Mouse (Mus musculus) hematopoietic stem cell, adult 5-6 weeks (primary cell): ENCODE data around the gene Stard13. TPM values are rescaled to one million over a fixed set of nuclear protein-coding genes. Genes with fewer than 3 reads are reported as not detected.

ENCODE experiments used
- ATAC-seq, 2 experiments: fragments of 125-278 bp in 1 of 2; replicated peaks in 1 of 2; 2 replicates each; pipeline ENCODE4 v1.8.0; 2016 to 2017; ENCODE audit warnings: inconsistent platforms in 2 of 2, mild to moderate bottlenecking in 2 of 2, moderate number of reproducible peaks in 2 of 2, low read depth in 1 of 2, moderate TSS enrichment in 1 of 2; ENCODE audit not compliant: low FRiP score in 2 of 2, poor library complexity in 2 of 2, severe bottlenecking in 2 of 2, insufficient read depth in 1 of 2, low TSS enrichment in 1 of 2
- total RNA-seq: library from RNA; stranded (forward); fragments of 172-1452, 232-1000 nt; gene quantifications from 2 replicates; pipeline ENCODE4 v1.2.3, GENCODE M21; 2017

Gene Stard13
- total RNA-seq, 1 experiment from 2014 or later: 0.30 TPM

- no peak for ATAC-seq
Observed at GRCm38 (mm10) chr5:151133744-151134143, 99.9 kb downstream of the Stard13 start.

GRCm38 (mm10) chr5:151129762-151130161 is 103.9 kb downstream of the Stard13 start:
- no peak for ATAC-seq

DNA sequence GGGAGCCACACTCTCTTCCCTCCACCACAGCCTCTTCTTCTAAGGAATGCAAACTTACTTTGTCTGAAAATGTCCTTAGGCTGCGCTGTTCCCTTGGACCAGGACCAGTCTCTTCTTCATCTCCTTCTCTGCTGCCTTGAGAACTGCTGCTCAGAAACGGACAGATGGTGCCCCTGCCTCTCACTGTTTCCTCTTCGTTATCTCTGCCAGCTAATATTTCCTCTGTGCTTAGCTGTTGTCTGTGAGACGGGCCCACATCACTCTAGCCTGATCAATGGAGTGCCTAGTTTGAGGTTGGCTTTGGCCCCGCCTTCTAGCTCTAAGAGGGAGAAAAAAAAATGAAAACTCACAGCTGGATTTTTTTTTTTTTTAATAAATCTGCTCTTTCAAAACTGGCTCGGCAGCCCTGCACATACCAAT is 106.3 kb downstream of the Stard13 start:
- 0 out of 4 replicates have a peak, but pooled peaks of 1 of the 2 experiments have one; percentile 32 for ATAC-seq

- ATAC-seq: no peak
Observed at GRCm38 (mm10) chr5:151126608-151127005, 107.0 kb downstream of the Stard13 start.

- ATAC-seq: no peak
Observed at GRCm38 (mm10) chr5:151125985-151126607, 107.5 kb downstream of the Stard13 start.

DNA sequence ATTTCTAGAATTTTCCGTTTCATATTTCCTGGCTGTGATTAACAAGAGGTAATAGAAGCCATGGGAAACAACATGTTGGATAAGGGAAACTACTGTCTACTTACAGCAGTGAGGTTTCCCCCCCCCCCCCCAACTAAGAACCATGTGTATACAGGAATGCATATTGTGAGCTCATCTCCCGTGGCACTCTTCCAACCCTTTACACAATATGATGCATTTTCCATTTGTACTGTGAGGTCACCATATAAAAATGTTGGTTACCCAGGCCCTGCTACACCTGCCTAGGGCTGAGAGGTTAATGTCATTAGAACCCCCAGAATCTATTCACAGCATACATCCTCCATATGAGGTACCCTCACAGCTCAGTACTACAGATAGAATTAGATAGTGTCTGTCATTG is 115.8 kb downstream of the Stard13 start:
- no peak for ATAC-seq

GRCm38 (mm10) chr5:151116192-151116887 is 117.3 kb downstream of the Stard13 start:
- no peak for ATAC-seq

- no peak for ATAC-seq
Observed at GRCm38 (mm10) chr5:151112743-151113142, 120.9 kb downstream of the Stard13 start.

DNA sequence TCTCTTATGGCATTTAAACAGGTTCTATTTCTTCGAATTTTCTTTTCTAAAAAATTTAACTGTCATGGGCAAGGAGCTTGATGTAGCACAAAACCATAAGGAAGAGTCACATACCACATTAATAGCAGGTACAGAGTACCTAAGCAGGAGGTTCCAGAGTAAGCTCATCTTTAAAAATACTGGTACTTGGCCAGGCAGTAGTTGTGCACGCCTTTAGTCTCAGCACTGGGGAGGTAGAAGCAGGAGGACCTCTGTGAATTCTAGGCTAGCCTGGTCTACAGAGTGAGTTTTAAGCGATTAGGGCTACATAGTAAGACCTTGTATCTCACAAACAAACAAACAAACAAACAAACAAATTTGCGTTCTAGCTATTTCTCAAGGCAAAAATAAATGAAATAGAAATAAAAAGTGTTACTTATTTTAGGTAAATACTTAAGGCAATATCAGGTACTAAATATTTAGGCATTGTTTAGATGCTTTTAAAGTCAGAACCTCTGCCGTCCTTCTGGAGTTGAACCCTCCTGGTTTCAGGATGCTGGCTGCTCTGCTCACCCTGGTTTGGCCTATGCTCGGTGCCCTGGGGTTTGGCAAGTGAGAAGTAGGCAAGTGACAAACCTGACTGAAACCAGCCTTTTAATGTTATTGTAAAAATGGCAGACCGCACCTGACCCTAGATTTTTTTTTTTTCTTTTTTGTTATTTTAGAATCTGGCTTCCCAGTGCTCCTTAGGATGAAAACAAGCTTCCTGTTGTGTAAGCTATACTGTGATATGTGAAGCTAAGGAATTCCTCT is 122.4 kb downstream of the Stard13 start:
- ATAC-seq: no peak

DNA sequence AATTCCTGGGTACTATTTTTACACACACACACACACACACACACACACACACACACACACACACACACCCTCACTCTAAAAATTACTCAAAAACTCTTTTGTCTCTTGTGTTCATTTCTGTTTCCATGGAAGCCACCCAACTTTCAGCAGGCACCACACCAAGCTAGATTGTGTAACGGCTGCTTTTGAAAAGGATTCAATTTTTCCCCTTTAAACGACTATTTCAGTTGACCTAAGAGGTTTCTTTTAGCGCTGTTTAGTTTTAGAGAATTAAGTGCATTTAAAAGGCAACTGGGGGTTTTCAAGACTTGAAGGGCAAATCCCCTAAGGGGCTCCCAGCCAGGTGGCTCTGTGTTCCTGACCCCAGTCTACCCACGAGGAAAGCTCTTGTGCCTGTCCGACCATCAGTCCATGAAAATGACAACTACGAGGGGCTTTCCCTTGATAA is 123.2 kb downstream of the Stard13 start:
- no peak for ATAC-seq

DNA sequence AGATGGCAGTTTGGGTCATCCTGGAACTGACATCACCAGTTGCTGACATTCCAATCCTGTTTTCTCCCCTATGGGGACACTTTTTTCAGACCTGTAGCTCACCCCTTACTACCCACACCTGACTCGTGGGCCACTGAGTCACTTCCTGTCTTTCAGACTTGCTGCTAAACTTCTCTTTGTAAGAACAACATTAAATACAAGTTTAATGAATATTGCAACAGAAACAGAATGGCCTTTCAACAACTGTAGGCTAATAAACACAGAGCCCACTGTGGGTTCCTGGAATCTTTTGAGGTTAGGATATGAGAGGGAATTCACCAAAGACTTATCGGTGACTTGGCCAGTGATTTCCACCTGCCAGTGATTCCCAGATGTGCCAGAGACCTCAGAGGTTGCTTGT is 123.8 kb downstream of the Stard13 start:
- ATAC-seq: no peak

GRCm38 (mm10) chr5:151108955-151109354 is 124.7 kb downstream of the Stard13 start:
- ATAC-seq: no peak

DNA sequence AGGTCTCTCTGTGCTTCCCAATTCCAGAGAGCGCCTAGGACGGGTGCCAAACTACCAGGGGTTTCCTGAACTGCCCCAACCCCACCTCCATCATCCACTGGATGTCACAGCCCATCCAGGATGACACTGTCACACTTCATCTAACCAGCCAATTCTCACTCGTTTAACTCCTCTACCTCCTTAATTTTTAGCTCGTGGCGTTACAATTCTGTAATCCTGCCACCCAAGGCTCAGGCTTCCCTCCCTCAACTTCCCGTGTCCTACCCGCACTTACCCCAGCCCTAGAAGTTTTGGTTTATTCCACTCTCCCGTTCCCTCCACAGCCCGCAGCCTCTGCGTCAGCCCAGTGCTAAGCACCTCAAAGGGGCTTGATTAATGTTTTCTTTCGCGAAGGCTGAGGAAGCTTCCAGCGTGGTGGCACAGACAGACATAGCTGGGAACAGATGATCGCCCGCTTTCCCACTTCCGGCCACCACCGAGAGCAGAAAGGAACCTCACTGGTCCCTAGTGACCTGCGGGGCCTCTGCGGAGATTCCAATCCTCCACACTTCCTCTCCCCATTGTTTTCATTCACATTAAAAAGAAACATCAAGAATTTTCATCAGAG is 125.2 kb downstream of the Stard13 start:
- peak; percentile 51 to 52 for ATAC-seq

DNA sequence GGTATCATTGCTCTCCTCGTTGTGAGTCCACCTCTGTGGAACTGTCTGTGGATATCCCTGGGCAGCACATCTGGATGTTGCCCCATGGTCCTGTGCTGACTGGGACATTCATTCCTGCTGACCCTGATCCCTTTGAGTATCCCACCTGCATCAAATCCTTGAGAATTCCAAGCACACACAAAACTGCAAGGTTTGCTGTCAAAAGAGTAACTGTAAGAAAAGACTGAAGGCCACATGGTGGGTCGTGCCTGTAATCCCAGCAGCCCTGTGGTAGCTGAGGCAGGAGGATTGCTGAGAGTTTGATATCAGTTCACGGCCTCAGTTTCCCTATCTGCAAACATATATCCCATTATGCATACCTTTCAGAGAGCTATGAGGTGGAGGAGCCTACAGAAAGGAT is 126.8 kb downstream of the Stard13 start:
- ATAC-seq: no peak

GRCm38 (mm10) chr5:151105054-151105971 is 128.3 kb downstream of the Stard13 start:
- no peak for ATAC-seq

DNA sequence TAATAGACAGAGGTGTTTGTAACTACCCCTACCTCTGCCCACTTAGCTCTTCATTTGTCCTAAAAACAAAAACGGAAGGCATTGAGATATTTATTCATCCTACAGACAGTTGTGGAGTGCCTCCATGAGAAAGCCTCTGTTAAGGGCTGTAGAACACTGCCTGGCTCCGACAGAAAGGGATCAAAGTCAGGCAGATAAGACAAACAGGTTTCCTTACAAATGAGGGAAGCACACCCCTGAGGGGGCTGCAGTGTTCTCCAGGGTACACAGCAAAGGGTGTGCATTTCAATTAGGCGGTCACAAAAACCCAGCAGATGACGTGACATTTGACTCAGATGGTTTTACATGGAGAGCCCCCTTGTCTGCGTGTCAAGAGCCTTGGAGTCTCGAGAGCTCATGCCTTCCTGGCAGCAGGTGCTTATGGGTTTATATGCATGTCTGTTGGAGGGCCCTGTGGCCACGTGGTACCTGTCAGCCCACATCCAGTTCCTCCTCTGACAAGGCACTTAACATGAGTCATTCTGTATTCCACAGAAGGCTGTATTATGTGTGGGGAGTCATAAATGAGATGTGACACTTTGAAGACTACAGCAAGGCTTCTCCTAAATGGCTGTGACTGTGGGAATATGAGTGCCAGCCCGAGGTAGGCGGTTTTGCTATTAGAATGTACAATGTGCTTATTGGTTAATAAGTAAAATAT is 129.1 kb downstream of the Stard13 start:
- peak; percentile 61 to 65 for ATAC-seq
